Mouse (Mus musculus) splenic B cell, adult 2 months (primary cell): ENCODE measurements around the gene Cpne5.

Source experiments
- DNase-seq: peaks from one replicate; pipeline ENCODE4 v3.0.0-alpha.2; 2011; ENCODE audit warnings: low read depth, low spot score
- H3K27me3 ChIP-seq: 2 replicates; pipeline ENCODE4 v1.6.1; 2012; ENCODE audit warnings: mild to moderate bottlenecking, low read length, moderate library complexity, mixed read lengths; ENCODE audit not compliant: control insufficient read depth, poor library complexity, insufficient read depth, severe bottlenecking
- H3K36me3 ChIP-seq: 2 replicates; pipeline ENCODE4 v1.6.1; 2012; ENCODE audit warnings: mild to moderate bottlenecking, low read length, moderate library complexity, mixed read lengths; ENCODE audit not compliant: control insufficient read depth, poor library complexity, insufficient read depth, severe bottlenecking

The Cpne5 gene

GRCm38 (mm10) chr17:29210037-29210436 lies 27.9 kb downstream of the Cpne5 start:
- no peaks in the 10 kb centered on the region for H3K27me3 ChIP-seq
- H3K36me3 ChIP-seq, result no peaks in the 10 kb centered on the region
- no peak for DNase-seq

DNA sequence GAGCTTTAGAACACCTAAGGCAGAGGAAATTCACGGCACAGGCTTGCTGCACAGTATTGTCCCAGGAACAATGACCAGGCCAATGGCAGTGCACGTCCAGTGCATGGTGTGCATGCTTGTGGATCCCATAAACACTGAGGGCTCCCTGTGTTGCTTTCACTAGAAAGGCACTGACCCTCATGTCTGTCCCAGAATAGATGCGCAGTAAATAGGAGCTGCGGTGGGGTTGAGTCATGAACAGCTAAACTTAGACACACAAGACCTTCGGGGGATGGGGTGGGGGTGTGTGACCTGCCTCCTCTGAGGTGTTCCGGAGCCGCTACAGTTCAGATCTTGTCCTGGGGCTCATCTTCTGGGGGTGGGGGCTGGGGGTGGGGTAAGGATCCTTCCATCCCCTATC lies 31.9 kb downstream of the Cpne5 start:
- no peak for DNase-seq
- H3K27me3 ChIP-seq, result no peaks in the 10 kb centered on the region
- no peaks in the 10 kb centered on the region for H3K36me3 ChIP-seq

DNA sequence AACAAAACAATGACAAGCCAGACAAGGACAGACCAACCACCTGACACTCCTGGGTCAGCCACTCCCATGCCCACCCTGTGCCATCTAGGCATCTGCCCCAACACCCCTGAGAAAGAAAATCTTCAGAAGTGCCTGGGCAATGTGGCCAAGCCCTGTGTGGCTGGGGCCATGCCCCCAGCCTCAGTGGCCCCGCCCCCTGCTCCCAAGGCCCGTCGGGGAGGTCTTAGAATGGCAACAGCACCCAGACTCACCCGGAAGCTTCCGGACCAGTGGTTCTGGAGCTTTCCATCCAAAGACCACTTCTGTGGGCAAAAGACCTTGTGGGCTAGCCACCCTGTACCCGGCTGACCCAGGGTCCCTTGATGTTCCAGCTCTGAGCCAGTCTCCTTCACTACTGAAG lies 35.4 kb downstream of the Cpne5 start:
- DNase-seq, result no peak

DNA sequence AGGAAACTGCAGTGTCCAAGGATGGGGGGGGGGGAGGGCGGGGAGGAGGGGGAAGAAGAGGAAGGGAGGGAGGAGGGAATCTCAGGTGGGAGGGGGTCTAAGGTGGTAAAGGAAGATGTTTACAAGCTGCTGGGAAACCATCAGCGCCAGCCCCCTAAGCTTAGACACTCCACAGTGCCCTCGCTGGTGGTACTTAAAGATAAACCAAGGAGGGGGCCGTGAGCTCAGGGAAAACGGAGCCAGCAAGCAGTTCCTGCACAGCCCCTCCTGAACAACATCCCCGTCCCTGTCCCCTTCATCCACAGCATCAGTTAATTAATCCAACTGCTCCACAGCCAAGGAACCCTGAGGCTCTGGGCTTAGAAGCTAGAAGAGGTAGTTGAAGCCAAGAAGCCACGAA lies 38.1 kb downstream of the Cpne5 start:
- no peak for DNase-seq
- H3K27me3 ChIP-seq, result no peaks in the 10 kb centered on the region
- no peaks in the 10 kb centered on the region for H3K36me3 ChIP-seq

More for the DNA sequence above, 35.4 kb downstream of the Cpne5 start:
- Histone ChIP-seq H3K27me3 (no peaks in the 10 kb centered on the region), H3K36me3 (no peaks in the 10 kb centered on the region)

DNA sequence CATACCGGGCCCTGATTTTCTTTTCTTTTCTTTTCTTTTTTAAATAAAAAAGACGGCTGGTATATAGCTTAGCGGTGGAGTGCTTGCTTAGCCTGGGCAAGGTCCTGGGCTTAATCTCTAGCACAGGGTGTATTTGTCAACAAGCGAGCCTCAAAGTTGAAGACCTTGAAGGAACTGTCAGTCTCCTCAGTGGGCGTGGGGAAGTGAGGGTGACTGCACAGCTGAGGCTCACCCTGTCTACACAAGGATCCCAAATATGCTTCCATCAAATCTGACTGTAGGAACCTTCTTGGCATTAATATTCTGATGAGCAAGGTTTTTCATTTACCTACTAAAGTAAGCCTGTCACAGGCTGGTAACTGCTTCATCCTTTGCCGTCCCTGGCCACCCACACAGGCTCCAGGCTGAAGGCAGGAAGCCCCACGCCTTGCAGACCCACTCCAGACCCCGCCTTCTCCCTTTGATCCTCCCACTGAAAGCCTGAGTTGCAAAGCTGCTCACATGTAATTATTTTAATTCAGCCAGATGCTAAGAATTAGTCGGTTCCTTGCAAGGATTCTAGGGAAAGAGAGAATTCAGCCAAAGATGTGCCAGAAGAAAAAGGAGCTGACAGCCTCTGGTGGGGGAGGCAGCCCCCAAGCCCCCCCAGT lies 38.7 kb downstream of the Cpne5 start:
- DNase-seq, result no peak
- no peaks in the 10 kb centered on the region for H3K36me3 ChIP-seq
- H3K27me3 ChIP-seq, result no peaks in the 10 kb centered on the region

DNA sequence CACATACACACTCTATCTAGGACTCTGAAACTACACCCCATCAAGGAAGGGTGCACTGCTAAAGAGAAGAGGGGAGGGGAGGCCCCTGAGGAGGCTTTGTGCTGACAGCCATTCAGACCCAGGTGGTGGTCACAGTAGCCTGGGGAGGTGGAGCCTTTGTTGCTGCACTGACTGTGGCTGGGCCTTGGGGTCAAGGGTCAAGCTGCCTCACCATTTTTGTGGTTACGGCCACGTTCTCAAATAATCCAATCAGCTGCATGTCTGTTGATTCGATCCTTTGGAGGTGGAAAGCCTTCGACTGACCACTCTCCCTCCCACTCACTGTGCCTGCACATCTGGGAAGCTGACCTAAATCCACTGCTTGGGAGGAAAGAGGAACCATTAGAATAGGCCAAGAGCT lies 42.4 kb downstream of the Cpne5 start:
- no peak for DNase-seq
- no peaks in the 10 kb centered on the region for H3K36me3 ChIP-seq
- no peaks in the 10 kb centered on the region for H3K27me3 ChIP-seq

DNA sequence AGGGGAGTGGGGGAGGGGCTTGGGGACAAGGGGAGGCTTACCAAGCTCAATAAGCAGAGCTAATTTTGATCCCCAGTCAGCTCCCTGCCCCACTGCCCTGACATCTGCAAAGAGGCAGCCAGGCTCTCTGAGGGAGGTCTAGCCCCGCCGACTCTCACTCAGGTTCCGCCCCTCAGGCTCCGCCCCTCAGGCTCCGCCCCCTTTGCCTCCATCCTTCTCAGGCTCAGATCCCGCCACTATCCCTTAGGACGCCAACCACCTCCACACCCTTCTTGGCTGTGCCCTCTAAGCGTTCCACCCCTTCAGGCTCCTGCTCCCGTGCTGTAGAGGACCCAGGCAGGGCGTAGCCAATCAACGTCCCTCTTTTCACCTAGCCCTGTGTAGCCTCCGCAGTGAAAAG lies 49.0 kb downstream of the Cpne5 start:
- no peak for DNase-seq
- no peaks in the 10 kb centered on the region for H3K36me3 ChIP-seq
- H3K27me3 ChIP-seq, result no peaks in the 10 kb centered on the region

DNA sequence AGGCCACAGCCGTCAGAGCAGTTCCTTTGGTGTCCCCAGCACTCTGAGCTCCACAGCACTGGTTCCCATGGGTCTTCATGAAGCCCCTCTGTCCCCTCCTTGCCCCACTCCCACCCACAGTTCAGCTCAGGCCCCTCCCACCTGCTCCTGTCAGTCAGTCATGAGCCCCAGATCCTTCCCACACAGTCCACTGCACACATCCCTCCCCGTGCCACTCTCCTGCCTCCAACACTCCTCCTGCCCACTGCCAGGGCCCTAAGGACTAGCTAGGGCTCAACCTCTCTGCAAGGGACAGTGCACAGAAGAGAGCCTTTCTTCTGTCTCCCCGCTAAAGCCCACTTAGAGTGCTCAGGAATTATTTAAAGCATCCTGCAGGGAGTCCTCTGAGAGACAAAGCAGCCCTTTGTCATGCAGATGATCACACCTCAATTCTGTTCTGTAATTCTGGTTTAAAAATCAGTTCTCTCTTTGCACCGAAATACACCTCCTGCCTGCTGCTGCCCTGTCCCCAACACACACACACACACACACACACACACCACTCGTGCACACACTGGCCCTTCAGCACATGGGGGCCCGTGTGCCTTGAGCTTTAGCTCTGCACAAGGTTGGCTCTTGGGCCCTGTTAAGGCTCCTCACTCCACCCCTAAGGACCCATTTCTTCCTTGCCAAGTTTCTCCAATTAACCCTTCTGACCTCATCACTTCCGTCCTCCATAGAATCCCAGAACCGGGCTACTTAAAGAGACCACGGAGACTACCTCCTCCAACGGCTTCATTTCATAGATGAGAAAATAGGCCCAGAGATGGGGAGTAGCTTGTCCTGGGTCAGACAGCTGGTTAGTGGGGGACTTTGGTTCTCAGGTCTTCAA lies 50.7 kb downstream of the Cpne5 start:
- DNase-seq, result no peak
- no peaks in the 10 kb centered on the region for H3K36me3 ChIP-seq
- no peaks in the 10 kb centered on the region for H3K27me3 ChIP-seq

GRCm38 (mm10) chr17:29185376-29186046 lies 52.5 kb downstream of the Cpne5 start:
- Histone ChIP-seq H3K36me3 (no peaks in the 10 kb centered on the region), H3K27me3 (no peaks in the 10 kb centered on the region)
- no peak for DNase-seq

DNA sequence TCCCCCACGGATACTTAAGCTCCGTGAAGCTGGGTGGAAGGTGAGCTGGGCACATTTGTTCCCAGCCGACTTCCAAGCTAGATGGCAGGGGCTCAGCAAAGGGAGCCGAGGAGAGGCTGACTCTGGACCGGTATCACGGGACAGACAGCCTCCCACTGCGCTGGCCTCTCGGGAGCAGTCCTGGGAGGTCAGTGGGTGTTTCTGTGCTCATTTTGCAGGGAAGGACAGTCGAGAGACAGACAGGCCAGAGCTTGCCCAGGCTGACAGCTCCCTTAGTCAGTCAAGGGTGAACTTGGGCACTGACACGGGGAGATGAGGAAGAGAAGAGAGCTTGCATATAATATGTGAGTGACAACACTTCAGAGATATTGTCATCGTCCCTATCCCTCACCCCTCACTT lies 54.8 kb downstream of the Cpne5 start:
- Histone ChIP-seq H3K36me3 (no peaks in the 10 kb centered on the region), H3K27me3 (no peaks in the 10 kb centered on the region)
- DNase-seq, result no peak

- Histone ChIP-seq H3K27me3 (no peaks in the 10 kb centered on the region), H3K36me3 (no peaks in the 10 kb centered on the region)
- DNase-seq, result no peak
Measured at GRCm38 (mm10) chr17:29181751-29182150, 56.2 kb downstream of the Cpne5 start.

- H3K36me3 ChIP-seq, result no peaks in the 10 kb centered on the region
- H3K27me3 ChIP-seq, result no peaks in the 10 kb centered on the region
- no peak for DNase-seq
Measured at GRCm38 (mm10) chr17:29180406-29181127, 57.4 kb downstream of the Cpne5 start.

DNA sequence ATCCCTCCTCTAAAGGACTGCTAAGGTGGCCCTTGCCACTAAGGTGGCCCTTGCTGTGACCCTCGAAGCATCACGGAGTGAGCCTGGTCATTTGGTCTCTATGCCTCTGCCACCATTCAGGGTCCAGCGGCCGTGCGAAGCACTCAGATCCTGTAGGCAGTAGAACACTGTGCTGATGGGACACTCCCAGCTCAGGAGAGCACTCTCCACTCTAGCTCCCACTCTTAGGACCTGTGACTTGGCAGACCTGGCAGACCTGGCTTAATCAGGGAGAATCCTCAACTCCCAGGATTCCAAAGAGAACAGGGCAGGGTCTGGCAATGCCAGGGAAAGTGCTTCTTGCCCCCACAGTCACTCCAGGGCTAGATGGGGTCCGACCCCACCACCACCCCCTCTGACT lies 58.0 kb downstream of the Cpne5 start:
- Histone ChIP-seq H3K36me3 (no peaks in the 10 kb centered on the region), H3K27me3 (no peaks in the 10 kb centered on the region)
- no peak for DNase-seq

DNA sequence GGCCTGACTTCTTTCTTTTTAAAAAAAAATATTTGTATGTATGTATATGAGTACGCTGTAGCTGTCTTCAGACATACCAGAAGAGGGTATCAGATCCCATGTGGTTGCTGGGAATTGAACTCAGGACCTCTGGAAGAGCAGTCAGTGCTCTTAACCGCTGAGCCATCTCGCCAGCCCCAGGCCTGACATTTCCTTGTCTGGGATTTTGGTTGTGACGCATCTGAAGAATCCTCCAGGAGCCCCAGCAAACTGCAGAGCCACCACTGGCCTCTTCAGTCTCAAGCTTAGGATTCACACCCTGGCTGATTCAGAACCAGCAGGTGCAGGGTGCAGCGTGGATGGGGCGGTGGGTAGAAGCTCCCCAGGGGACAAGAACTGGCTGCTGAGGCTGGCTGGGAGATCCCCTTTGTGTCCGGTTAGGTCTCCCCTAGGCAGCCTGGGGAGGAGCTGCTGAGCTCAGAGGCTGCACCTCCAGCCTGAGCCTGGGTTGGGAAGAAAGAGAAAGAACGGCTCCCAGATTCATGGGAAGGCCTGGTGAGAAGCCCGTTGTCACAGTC lies 59.4 kb downstream of the Cpne5 start:
- Histone ChIP-seq H3K27me3 (no peaks in the 10 kb centered on the region), H3K36me3 (no peaks in the 10 kb centered on the region)
- DNase-seq, result peak; percentile 60
